Mouse (Mus musculus) spleen, adult 2 months (tissue): Measurements from ENCODE around the gene Golga5.

Experiments
- CTCF ChIP-seq: fragments of 200-500 bp; IDR thresholded peaks from 2 replicates; pipeline ENCODE4 v1.5.1; 2011; ENCODE audit warnings: mild to moderate bottlenecking, inconsistent platforms; ENCODE audit not compliant: insufficient read depth, insufficient read length, insufficient replicate concordance; ENCODE audit errors: extremely low read depth
- POLR2A ChIP-seq: fragments of 200-500 bp; IDR thresholded peaks from 2 replicates; pipeline ENCODE4 v1.6.1; 2011; ENCODE audit warnings: low read depth, low read length, inconsistent platforms

GRCm38 (mm10) chr12:102442639-102443038, 26.3 kb upstream of the Golga5 start:
- TF ChIP-seq CTCF: no peak
- no peak for TF ChIP-seq POLR2A
